Mouse (Mus musculus): Measurements from ENCODE around the gene Gbx2.

Gene Gbx2

DNA sequence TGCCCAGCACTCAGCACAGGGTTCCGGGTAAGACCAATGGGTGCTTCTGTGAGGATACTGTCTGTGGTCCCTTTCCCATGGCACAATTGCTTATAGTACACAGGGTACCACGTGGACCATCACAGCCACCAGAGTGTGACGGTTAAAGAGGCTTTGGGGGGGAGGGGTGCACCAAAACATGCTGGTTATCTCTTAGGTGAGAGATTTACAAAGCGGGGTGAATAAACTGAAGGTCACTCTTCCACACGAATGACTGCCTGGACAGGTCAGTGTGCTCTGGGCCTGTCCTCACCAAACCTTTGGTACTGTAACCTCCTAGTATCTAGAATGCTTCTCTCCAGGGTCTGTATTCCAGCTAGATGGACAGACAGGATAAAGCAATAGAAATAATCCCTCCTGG, 35.2 kb downstream of the Gbx2 start:
- ChIA-PET POLR2A (interaction anchor here in 2 of 4 experiments (1.1 to 1.8 kb wide), 3 partner anchors 12 to 13 kb away, joined by 3 to 4 read pairs (median 3); no protein-coding TSS in a partner anchor), CTCF (no interaction called here)

DNA sequence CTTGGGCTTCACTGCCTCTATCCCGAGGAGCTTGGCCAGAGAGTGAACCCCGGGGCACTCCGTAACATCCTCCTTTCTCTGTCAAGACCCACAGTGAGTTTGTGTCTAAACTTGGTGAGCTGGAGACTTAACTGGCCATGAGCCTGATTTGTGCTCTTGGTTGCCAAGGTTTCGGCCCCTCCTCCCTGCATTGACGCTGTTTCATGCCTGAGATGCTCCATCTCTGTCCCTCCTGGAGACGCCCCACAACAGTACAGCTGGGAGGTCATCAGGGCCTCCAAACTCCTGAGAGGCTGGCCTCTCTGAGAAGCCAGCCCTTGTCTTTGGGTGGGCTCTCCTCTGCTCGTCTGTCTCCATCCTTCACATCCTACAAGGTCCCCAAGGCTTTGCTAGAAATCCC, 38.7 kb downstream of the Gbx2 start:
- POLR2A ChIA-PET: interaction anchor here in 2 of 4 experiments (1.1 to 2.0 kb wide), 7 partner anchors 11 to 39 kb away, joined by 3 to 8 read pairs (median 5); partner anchors contain the start of gene Gbx2 (in 1 of the 2)
- CTCF ChIA-PET: interaction anchor here in 1 of 4 experiments (0.5 kb wide), 1 partner anchor 1299 kb away, joined by 3 read pairs; no protein-coding TSS in a partner anchor

DNA sequence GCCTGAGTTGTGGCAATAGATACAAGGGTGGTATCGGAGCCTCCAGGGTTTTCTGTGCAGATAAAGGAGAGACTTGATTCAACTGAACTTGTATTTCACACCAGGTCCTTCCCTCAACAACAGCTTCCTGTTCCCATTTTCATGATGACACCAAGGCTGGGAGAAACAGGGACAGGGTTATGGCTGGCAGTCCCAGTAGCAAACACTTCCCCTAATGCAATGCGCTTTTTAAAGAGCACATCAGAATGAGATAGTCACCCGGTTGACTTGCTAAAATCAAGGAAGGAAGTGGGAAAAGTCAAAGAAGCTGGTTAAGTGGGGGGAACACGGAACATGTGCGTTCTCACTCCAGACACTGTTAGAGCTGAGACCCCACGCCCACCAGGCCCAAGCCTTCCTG, 39.6 kb downstream of the Gbx2 start:
- ChIA-PET POLR2A (interaction anchor here in 3 of 4 experiments (0.6 to 2.0 kb wide), 6 partner anchors 10 to 70 kb away, joined by 3 to 8 read pairs (median 4); partner anchors contain the start of gene Gbx2 (in 1 of the 3)), CTCF (no interaction called here)

DNA sequence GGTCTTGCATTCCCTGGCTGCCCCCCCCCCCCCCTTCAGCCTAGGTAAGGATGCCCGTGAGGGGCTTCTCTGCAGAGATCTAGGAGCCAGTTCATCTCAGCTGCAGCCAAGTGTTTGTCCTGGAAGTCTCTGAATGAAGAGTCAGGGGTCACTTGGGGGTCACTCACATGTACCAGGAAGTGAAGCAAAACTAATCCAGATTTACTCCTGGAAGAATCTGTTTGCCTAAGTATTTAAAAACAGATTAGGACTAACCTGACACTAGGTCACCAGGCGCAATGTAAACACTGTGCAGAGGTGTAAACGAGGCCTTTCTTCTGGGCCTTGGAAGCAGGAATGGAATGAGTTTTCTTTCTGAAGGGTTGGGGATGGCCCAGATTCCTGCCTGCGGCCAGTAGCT, 45.3 kb downstream of the Gbx2 start:
- ChIA-PET POLR2A (interaction anchor here in 3 of 4 experiments (0.6 to 1.0 kb wide), 3 partner anchors 34 to 129 kb away, joined by 3 read pairs; no protein-coding TSS in a partner anchor), CTCF (interaction anchor here in 1 of 4 experiments (0.6 kb wide), 1 partner anchor 59 kb away, joined by 3 read pairs; no protein-coding TSS in a partner anchor)

DNA sequence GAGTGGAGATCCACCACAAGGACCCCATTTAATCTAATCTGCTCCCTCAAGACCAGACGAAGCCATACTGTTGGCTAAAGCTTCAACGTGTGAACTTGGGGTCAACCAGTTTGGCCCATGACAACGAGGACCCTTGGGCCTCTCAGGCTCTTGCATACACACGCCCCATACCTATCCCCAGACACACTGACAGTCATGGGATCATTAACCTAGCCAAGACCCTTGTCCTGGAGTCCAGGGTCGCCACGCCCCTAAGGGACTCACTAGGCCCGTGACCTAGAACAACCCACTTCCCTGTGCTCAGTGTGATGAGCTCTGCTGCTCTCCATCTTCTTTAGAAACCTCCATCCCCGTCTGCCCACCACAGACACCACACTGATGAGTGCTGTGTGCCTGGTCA, 46.6 kb downstream of the Gbx2 start:
- ChIA-PET CTCF (no interaction called here), POLR2A (interaction anchor here in 1 of 4 experiments (0.6 kb wide), 2 partner anchors 120 to 121 kb away, joined by 3 read pairs; no protein-coding TSS in a partner anchor)

DNA sequence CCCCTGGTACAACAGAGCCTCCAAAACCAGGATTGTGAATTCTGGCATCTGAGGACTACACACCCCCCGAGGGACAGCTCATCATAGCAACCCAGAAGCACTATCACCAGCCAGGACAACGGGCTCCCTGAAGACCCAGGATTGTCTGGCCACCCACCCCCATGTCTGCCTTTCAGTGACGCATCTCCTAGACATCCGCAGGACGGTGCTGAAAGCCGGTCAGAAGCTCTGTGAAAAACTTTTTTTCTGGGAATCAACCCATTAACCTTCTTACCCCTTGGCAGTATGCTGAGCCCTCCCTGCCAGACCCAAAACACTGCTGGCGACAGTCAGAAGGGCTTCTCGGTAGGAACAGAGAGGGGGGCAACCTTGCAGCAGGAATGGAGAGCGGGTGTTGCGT, 50.1 kb downstream of the Gbx2 start:
- POLR2A ChIA-PET: interaction anchor here in 1 of 4 experiments (0.6 to 2.5 kb wide), 5 partner anchors 10 to 368 kb away, joined by 3 to 6 read pairs (median 3); no protein-coding TSS in a partner anchor
- CTCF ChIA-PET: interaction anchor here in 1 of 4 experiments (1.2 kb wide), 1 partner anchor 62 kb away, joined by 3 read pairs; no protein-coding TSS in a partner anchor

DNA sequence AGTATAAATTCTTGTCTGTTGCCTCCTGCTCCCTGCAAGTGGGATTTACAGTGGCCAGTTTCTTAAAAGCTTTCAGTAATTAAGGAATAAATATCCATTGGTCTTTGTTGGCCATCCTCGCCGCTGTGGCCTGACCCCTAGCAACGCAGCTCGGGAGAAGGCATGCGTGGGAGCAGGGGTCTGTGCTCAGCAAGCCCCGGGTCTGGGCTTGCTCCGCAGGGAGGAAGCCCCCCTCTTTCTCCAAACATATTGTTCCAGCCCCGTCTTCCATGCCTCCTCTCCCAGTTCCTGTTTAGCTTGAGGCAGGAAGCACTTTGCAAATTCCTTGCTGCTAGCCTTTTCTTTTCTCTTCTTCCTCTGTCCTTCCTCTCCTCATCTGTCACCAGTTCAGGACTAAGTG, 50.8 kb downstream of the Gbx2 start:
- POLR2A ChIA-PET: interaction anchor here in 1 of 4 experiments (0.6 to 2.5 kb wide), 3 partner anchors 9 to 368 kb away, joined by 5 to 6 read pairs (median 5); no protein-coding TSS in a partner anchor
- CTCF ChIA-PET: no interaction called here

DNA sequence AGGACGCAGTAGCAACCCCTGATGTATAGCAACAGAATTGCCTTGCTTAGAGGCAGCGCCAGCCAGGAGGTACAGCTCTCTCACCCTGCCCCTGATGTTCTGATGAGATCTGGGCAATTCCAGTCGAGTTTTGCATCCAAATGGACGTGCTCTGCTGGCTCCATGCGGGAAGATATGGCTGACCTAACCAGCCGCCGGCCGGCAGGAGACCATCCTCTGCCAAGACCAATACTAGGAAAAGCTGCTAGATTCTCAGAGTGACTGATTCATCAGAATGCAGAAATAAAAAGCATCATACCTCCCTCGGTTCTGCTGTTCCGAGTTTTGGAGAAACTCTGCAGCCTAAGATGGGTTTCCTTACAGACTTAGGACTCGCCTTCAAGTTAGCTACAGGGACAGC, 52.5 kb downstream of the Gbx2 start:
- POLR2A ChIA-PET: interaction anchor here in 3 of 4 experiments (0.5 to 1.6 kb wide), 9 partner anchors 10 to 498 kb away, joined by 3 to 9 read pairs (median 4); no protein-coding TSS in a partner anchor
- CTCF ChIA-PET: interaction anchor here in 3 of 4 experiments (0.5 to 1.6 kb wide), 3 partner anchors 61 to 261 kb away, joined by 3 to 9 read pairs (median 3); no protein-coding TSS in a partner anchor
